Mouse (Mus musculus) kidney, embryonic 16.5 days (tissue): ENCODE measurements around the gene Ctrb1. TPM values are rescaled to one million over a fixed set of nuclear protein-coding genes. Genes with fewer than 3 reads are reported as not detected.

ENCODE experiments used
- ATAC-seq: fragments of 200-750 bp; cut with Nextera tagmentation; 2 replicates; pipeline ENCODE4 v1.8.0; 2017; ENCODE audit warnings: moderate TSS enrichment; ENCODE audit not compliant: low FRiP score, low TSS enrichment
- H3K27ac ChIP-seq: fragments of 300-500 bp; sonication (generic); 2 replicates; pipeline ENCODE4 v1.5.1; 2014; ENCODE audit warnings: low read length
- H3K27me3 ChIP-seq: fragments of 300-500 bp; sonication (generic); 2 replicates; pipeline ENCODE4 v1.6.1; 2014; ENCODE audit warnings: low read length, control low read depth, mixed read lengths; ENCODE audit not compliant: insufficient read depth
- H3K36me3 ChIP-seq: fragments of 300-500 bp; sonication (generic); 2 replicates; pipeline ENCODE4 v1.6.1; 2014; ENCODE audit warnings: low read length, control low read depth, mixed read lengths; ENCODE audit not compliant: insufficient read depth
- H3K4me1 ChIP-seq: fragments of 300-500 bp; sonication (generic); 2 replicates; pipeline ENCODE4 v1.6.1; 2014; ENCODE audit warnings: low read length, control low read depth, mixed read lengths; ENCODE audit not compliant: insufficient read depth
- H3K4me2 ChIP-seq: fragments of 300-500 bp; sonication (generic); replicated peaks from 2 replicates; pipeline ENCODE4 v1.6.1; 2014; ENCODE audit warnings: low read depth, low read length
- H3K4me3 ChIP-seq: fragments of 300-500 bp; sonication (generic); 2 replicates; pipeline ENCODE4 v1.5.1; 2014; ENCODE audit warnings: mild to moderate bottlenecking, low read length
- H3K9ac ChIP-seq: fragments of 300-500 bp; sonication (generic); replicated peaks from 2 replicates; pipeline ENCODE4 v1.6.1; 2014; ENCODE audit warnings: low read length
- H3K9me3 ChIP-seq: fragments of 300-500 bp; sonication (generic); 2 replicates; pipeline ENCODE4 v1.6.1; 2016; ENCODE audit warnings: low read length, control low read depth
- WGBS: fragments of 180-500 bp; shearing (Covaris S2); extraction: QIAGEN DNeasy Blood & Tissue Kit; methylation state at CpG from one replicate; pipeline ENCODE4 v1.1.7; 2014; 5-methylcytosine and 5-hydroxymethylcytosine counted together
- microRNA-seq: library from miRNA; unstranded; fragments of <30 nt; microRNA quantifications from one replicate; pipeline ENCODE4, GENCODE M21; 2016
- polyA plus RNA-seq: library from polyadenylated mRNA; unstranded; fragments of >200 nt; fragmentation: Nextera tagmentation; extraction: Ambion mirVana; gene quantifications from 2 replicates; pipeline ENCODE4 v1.2.1, GENCODE M21; 2015

The Ctrb1 gene
- polyA plus RNA-seq, 1 experiment from 2014 or later, result not detected

DNA sequence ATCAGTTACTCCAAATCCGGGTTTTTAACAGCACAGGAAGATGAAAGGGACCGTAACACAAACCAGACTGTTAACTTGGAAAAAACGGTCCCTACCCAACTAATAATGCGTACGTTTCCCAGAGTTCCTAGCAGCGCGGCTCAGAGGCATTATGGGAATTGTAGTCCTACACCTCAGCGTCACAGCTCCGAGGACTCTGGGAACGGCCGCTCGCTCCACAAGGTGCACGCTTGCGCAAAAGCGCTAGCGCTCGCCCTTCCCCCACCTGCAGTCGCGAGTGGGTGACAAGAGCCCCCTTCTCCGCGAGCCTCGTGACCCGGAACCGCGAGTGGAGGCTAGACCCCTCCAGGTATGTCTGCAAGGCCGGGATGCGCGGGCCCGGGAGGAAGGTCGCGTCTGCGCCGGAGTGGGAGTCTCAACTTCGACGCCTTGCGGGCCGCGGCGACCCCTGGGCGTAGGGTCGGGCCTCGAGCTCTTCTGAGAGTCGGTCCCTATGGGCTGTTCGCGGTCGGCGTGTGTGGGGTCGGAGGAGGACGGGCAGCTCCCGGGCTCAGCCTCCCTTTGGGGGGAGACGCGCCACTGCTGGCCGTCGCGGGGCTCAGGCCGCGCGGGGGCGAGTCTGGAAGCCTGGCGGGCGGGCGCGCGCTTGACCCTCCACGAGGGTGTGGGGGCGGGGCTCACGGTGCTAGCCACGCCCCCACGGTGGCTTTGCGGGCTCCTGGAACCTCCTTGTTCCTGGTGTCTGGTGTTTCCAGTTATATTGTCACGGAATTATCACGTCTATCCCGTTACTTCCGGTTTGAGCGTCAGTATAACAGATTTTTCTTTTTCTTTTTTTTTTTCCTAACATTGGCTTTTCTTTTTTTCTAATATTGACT, 47.3 kb downstream of the Ctrb1 start, which contains the start of gene Zfp1:
TSS of gene Zfp1 (plus strand) at position 138 of the 878 bp plus-strand sequence.
- WGBS, result under 1% methylated on average over 75 of the region's 75 CpGs
- no peaks in the 10 kb centered on the region for H3K27me3 ChIP-seq
- ATAC-seq, result peak; percentile 98

DNA sequence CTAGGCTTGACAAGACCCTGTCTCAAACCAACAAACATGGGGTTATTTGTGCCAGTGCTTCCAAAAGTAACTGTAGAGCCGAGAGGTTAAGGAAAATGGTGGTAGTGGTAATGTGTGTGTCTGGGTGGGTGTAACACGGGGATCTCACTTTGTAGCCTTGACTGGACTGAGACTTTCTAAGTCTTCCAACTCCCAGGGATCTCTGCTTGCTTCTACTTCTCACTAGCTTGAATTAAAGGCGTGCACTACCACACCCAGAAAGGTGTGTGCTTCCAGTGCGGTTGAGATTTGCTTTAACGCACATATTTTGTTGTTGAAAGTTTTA, 47.9 kb downstream of the Ctrb1 start:
- peaks cover 10% of the 10 kb centered on the region for H3K4me1 ChIP-seq
- H3K4me2 ChIP-seq, result peak overlapping the region; percentile 67
- H3K9me3 ChIP-seq, result no peaks in the 10 kb centered on the region
- no peaks in the 10 kb centered on the region for H3K27me3 ChIP-seq
- H3K9ac ChIP-seq, result peak overlapping the region; percentile 98
- peak overlapping the region; percentile 98 for H3K27ac ChIP-seq
- ATAC-seq, result peak; percentile 18; the same call in 1 of the 2 replicates
- no peaks in the 10 kb centered on the region for H3K36me3 ChIP-seq
- WGBS, result 12% methylated on average over 5 of the region's 5 CpGs
- peak overlapping the region; percentile 90 for H3K4me3 ChIP-seq

More for the DNA sequence above, 47.3 kb downstream of the Ctrb1 start, which contains the start of gene Zfp1:
- Histone ChIP-seq H3K4me2 (peak within 1 kb of the TSS; percentile 67), H3K9me3 (no peaks in the 10 kb centered on the region), H3K4me3 (peak within 1 kb of the TSS; percentile 90), H3K36me3 (no peaks in the 10 kb centered on the region), H3K9ac (peak within 1 kb of the TSS; percentile 98), H3K4me1 (peaks cover 10% of the 10 kb centered on the region), H3K27ac (peak within 1 kb of the TSS; percentile 98)

DNA sequence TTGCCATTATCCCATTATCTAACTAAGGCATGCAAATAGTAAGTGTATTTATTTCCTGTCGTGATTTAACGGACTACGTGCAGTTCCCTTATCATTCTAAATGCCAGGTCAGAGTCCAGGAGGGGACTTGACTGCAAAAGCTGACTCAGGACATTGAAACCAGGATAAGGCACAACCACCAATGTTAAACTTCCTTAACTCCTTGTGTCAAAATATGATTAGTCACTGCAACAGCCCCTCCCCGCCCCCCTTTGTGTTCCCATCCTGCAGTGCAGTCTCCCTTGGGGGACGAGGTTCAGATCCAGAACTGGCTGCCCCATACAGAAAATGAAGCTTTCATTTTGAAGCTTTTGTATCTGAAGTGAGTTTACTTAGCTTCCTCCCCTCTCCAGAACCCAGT, 48.3 kb downstream of the Ctrb1 start:
- Histone ChIP-seq H3K27ac (peak overlapping the region; percentile 98; the same call in 1 of the 2 replicates), H3K9me3 (no peaks in the 10 kb centered on the region), H3K36me3 (no peaks in the 10 kb centered on the region), H3K4me2 (peak overlapping the region; percentile 67), H3K9ac (peak overlapping the region; percentile 98), H3K4me3 (peak overlapping the region; percentile 90), H3K27me3 (no peaks in the 10 kb centered on the region), H3K4me1 (peaks cover 10% of the 10 kb centered on the region)
- ATAC-seq, result no peak
- WGBS, result 37% methylated on average over 5 of the region's 5 CpGs

DNA sequence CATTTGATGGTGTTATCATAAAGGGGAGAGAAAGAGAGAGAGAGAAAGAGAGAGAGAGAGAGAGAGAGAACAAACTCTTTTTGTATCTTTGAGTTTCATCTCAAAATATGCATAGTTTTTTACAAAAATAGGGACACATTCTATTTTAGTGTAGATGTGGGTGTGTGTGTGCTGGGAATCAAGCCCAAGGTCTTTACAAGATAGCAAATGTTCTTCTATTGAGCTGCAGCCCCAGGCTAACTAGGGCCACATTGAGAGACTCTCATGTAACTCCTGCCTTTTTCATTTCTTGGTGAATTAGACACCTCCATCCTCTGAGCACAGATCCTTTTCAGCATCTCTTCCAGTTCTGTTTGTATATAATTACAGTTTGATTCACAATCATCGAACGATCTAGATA, 49.7 kb downstream of the Ctrb1 start:
- Histone ChIP-seq H3K27me3 (no peaks in the 10 kb centered on the region), H3K9ac (no peak overlapping the region), H3K4me3 (no peak overlapping the region), H3K4me1 (peaks cover 10% of the 10 kb centered on the region), H3K4me2 (no peak overlapping the region), H3K36me3 (no peaks in the 10 kb centered on the region), H3K27ac (no peak overlapping the region), H3K9me3 (no peaks in the 10 kb centered on the region)
- 91% methylated on average over 2 of the region's 2 CpGs for WGBS
- ATAC-seq, result no peak

DNA sequence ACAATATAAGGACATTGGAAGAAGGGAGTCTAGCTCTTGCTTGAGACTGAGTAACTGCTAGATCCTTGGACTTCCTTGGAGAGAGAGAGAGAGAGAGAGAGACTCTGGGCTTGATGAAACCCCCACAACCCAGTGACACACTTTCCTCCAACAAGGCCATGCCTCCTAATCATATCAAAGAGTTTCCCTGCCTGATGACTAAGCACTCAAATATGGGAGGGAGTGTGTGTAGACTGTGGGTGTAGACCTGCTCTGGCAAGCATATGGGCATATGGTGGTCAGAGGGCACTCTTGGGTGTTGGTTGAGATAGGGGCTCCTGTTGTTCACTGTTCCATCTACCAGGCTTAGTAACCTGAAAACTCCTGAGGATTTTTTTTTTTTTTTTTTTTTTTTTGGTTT, 52.7 kb downstream of the Ctrb1 start:
- no peaks in the 10 kb centered on the region for H3K27me3 ChIP-seq
- no peak for ATAC-seq
- H3K36me3 ChIP-seq, result no peaks in the 10 kb centered on the region
- peaks cover 10% of the 10 kb centered on the region for H3K4me1 ChIP-seq
- H3K9me3 ChIP-seq, result no peaks in the 10 kb centered on the region
- H3K27ac ChIP-seq, result no peak overlapping the region
- H3K4me2 ChIP-seq, result no peak overlapping the region
- no peak overlapping the region for H3K4me3 ChIP-seq
- H3K9ac ChIP-seq, result no peak overlapping the region

Small RNA genes lying within 50 kb of the gene (microRNA-seq; reads per million reads assigned to microRNA genes)
- not detected for gene Mir7076

Other genes starting within 250 kb of the Ctrb1 start
- gene Wdr59, start 168.9 kb downstream of the Ctrb1 start, polyA plus RNA-seq, result 7.8 and 7.9 TPM in 2 replicates
- 19.8 and 19.9 TPM in 2 replicates for gene Znrf1, start 154.9 kb downstream of the Ctrb1 start, polyA plus RNA-seq
- gene Ldhd, start 60.6 kb downstream of the Ctrb1 start, polyA plus RNA-seq, result 2.3 and 2.8 TPM in 2 replicates
- gene Zfp1, start 47.6 kb downstream of the Ctrb1 start, polyA plus RNA-seq, result 20.5 and 23.1 TPM in 2 replicates
- 49.6 and 60.1 TPM in 2 replicates for gene Bcar1, start 52.8 kb upstream of the Ctrb1 start, polyA plus RNA-seq
- 220 and 232 TPM in 2 replicates for gene Cfdp1, start 163.3 kb upstream of the Ctrb1 start, polyA plus RNA-seq
- gene Tmem170, start 185.7 kb upstream of the Ctrb1 start, polyA plus RNA-seq, result 10.6 and 13.7 TPM in 2 replicates
- 1.3 and 1.9 TPM in 2 replicates for gene Chst5, start 219.4 kb upstream of the Ctrb1 start, polyA plus RNA-seq
- gene Tmem231, start 242.9 kb upstream of the Ctrb1 start, polyA plus RNA-seq, result 20.7 and 24.6 TPM in 2 replicates
- 197 and 202 TPM in 2 replicates for gene Gabarapl2, start 249.7 kb upstream of the Ctrb1 start, polyA plus RNA-seq